Mouse (Mus musculus): ENCODE measurements around the gene Thap3. TPM values are rescaled to one million over a fixed set of nuclear protein-coding genes. Genes with fewer than 3 reads are reported as not detected.
A peak's percentile ranks its signal among the peaks of the same experiment; 100 is the strongest.

Thap3 gene
- polyA plus RNA-seq, 1 experiment from 2014 or later: 38.2 TPM

GRCm38 (mm10) chr4:152006812-152007211 is 18.0 kb upstream of the Thap3 start:
- ATAC-seq (ENCODE audit: insufficient number of reproducible peaks, insufficient read depth, low FRiP score, low read depth): no peak
- Histone ChIP-seq H3K4me3 (ENCODE audit: low read depth, low read length) (no peak overlapping the region), H3K4me2 (replicated peaks; ENCODE audit: low read depth, low read length) (no peak overlapping the region), H3K27me3 (ENCODE audit: control insufficient read depth, insufficient read depth, low read length) (no peaks in the 10 kb centered on the region), H3K4me1 (ENCODE audit: control insufficient read depth, insufficient read depth, low read length) (peaks cover 34% of the 10 kb centered on the region), H3K9me3 (ENCODE audit: control insufficient read depth, low read depth, low read length) (no peaks in the 10 kb centered on the region), H3K9ac (replicated peaks; ENCODE audit: low read depth, low read length) (no peak overlapping the region), H3K27ac (ENCODE audit: low read length) (peak overlapping the region; percentile 88; the same call in 1 of the 2 replicates), H3K36me3 (ENCODE audit: control insufficient read depth, insufficient read depth, low read length) (no peaks in the 10 kb centered on the region)
- WGBS: 41% methylated on average over 3 of the region's 3 CpGs

DNA sequence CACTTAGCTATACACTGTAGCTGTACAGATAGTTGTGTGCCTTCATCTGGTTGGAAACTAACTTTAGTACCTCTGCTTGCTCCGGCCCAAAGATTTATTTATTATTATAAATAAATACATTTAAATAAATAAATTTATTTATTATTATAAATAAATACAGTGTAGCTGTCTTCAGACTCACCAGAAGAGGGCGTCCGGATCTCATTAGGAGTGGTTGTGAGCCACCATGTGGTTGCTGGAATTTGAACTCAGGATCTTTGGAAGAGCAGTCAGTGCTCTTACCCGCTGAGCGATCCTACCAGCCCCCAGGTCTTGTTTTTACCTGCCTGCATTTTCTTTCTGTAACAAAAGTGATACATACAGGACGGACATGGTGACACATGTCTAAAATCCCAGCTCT is 17.3 kb upstream of the Thap3 start:
- Histone ChIP-seq H3K9ac (replicated peaks; ENCODE audit: low read depth, low read length) (no peak overlapping the region), H3K27ac (ENCODE audit: low read length) (no peak overlapping the region), H3K27me3 (ENCODE audit: control insufficient read depth, insufficient read depth, low read length) (no peaks in the 10 kb centered on the region), H3K4me3 (ENCODE audit: low read depth, low read length) (no peak overlapping the region), H3K9me3 (ENCODE audit: control insufficient read depth, low read depth, low read length) (no peaks in the 10 kb centered on the region), H3K36me3 (ENCODE audit: control insufficient read depth, insufficient read depth, low read length) (no peaks in the 10 kb centered on the region), H3K4me2 (replicated peaks; ENCODE audit: low read depth, low read length) (no peak overlapping the region), H3K4me1 (ENCODE audit: control insufficient read depth, insufficient read depth, low read length) (peaks cover 32% of the 10 kb centered on the region)
- 77% methylated on average over 6 of the region's 6 CpGs for WGBS
- no peak for ATAC-seq (ENCODE audit: insufficient number of reproducible peaks, insufficient read depth, low FRiP score, low read depth)

DNA sequence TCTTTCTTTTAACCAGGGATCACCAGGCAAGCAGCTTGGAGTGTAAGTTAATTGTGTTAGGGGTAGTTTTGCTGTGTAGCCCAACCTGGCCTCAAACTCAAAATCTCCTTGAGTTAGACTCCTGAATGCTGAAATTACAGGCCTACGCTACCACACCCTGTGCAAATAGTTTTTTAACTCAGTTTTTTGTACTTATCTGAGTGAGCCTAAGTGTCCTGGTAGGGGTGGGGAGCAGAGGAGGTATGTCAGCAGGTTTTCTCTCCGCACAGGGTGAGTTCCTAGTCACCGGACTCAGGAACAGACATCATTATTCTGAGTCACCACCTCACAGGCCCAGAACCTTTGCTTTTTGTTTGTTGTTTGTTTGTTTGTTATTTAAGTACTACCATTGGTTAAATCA is 13.3 kb upstream of the Thap3 start:
- H3K4me3 ChIP-seq (ENCODE audit: low read depth, low read length): no peak overlapping the region
- no peaks in the 10 kb centered on the region for H3K9me3 ChIP-seq (ENCODE audit: control insufficient read depth, low read depth, low read length)
- H3K4me1 ChIP-seq (ENCODE audit: control insufficient read depth, insufficient read depth, low read length): peaks cover 11% of the 10 kb centered on the region
- no peak overlapping the region for H3K27ac ChIP-seq (ENCODE audit: low read length)
- H3K4me2 ChIP-seq (replicated peaks; ENCODE audit: low read depth, low read length): no peak overlapping the region
- no peak for ATAC-seq (ENCODE audit: insufficient number of reproducible peaks, insufficient read depth, low FRiP score, low read depth)
- H3K27me3 ChIP-seq (ENCODE audit: control insufficient read depth, insufficient read depth, low read length): no peaks in the 10 kb centered on the region
- WGBS: 81% methylated on average over 3 of the region's 3 CpGs
- no peaks in the 10 kb centered on the region for H3K36me3 ChIP-seq (ENCODE audit: control insufficient read depth, insufficient read depth, low read length)
- no peak overlapping the region for H3K9ac ChIP-seq (replicated peaks; ENCODE audit: low read depth, low read length)

GRCm38 (mm10) chr4:152001335-152001734 is 12.5 kb upstream of the Thap3 start:
- Histone ChIP-seq H3K4me1 (ENCODE audit: control insufficient read depth, insufficient read depth, low read length) (peaks cover 4% of the 10 kb centered on the region; the same call in 1 of the 2 replicates), H3K4me3 (ENCODE audit: low read depth, low read length) (no peak overlapping the region), H3K9me3 (ENCODE audit: control insufficient read depth, low read depth, low read length) (no peaks in the 10 kb centered on the region), H3K27me3 (ENCODE audit: control insufficient read depth, insufficient read depth, low read length) (no peaks in the 10 kb centered on the region), H3K36me3 (ENCODE audit: control insufficient read depth, insufficient read depth, low read length) (no peaks in the 10 kb centered on the region), H3K9ac (replicated peaks; ENCODE audit: low read depth, low read length) (no peak overlapping the region), H3K4me2 (replicated peaks; ENCODE audit: low read depth, low read length) (no peak overlapping the region), H3K27ac (ENCODE audit: low read length) (no peak overlapping the region)
- WGBS: 64% methylated on average over 4 of the region's 4 CpGs
- ATAC-seq (ENCODE audit: insufficient number of reproducible peaks, insufficient read depth, low FRiP score, low read depth): no peak

- no peaks in the 10 kb centered on the region for H3K36me3 ChIP-seq (ENCODE audit: control insufficient read depth, insufficient read depth, low read length)
- 23% methylated on average over 4 of the region's 4 CpGs for WGBS
- no peaks in the 10 kb centered on the region for H3K9me3 ChIP-seq (ENCODE audit: control insufficient read depth, low read depth, low read length)
- no peak overlapping the region for H3K9ac ChIP-seq (replicated peaks; ENCODE audit: low read depth, low read length)
- H3K27ac ChIP-seq (ENCODE audit: low read length): no peak overlapping the region
- no peaks in the 10 kb centered on the region for H3K27me3 ChIP-seq (ENCODE audit: control insufficient read depth, insufficient read depth, low read length)
- no peak for ATAC-seq (ENCODE audit: insufficient number of reproducible peaks, insufficient read depth, low FRiP score, low read depth)
- no peak overlapping the region for H3K4me3 ChIP-seq (ENCODE audit: low read depth, low read length)
- peaks cover 4% of the 10 kb centered on the region; the same call in 1 of the 2 replicates for H3K4me1 ChIP-seq (ENCODE audit: control insufficient read depth, insufficient read depth, low read length)
- no peak overlapping the region for H3K4me2 ChIP-seq (replicated peaks; ENCODE audit: low read depth, low read length)
These were observed 12.1 kb upstream of the Thap3 start for GRCm38 (mm10) chr4:152000906-152001305.

DNA sequence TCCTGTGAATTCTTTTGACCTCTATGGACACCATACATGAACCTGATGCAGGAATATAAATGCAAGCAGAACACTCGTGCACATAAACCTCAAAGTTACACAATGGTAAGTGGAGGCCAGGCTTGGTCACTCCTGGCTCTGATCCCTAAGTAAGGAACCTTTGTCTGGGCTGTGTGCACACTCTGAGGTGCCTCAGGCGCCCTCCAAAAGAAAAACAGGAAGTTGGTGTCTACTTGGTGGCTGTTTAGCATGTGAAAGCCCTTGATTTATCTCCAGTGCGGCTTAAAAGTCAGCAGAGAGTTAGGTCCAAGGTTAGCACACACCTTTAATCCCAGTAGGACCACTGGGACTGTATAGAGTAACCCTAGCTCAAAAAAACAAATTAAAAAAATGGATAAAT is 10.7 kb upstream of the Thap3 start:
- Histone ChIP-seq H3K27me3 (ENCODE audit: control insufficient read depth, insufficient read depth, low read length) (no peaks in the 10 kb centered on the region), H3K4me3 (ENCODE audit: low read depth, low read length) (no peak overlapping the region), H3K4me1 (ENCODE audit: control insufficient read depth, insufficient read depth, low read length) (peaks cover 5% of the 10 kb centered on the region; the same call in 1 of the 2 replicates), H3K4me2 (replicated peaks; ENCODE audit: low read depth, low read length) (no peak overlapping the region), H3K36me3 (ENCODE audit: control insufficient read depth, insufficient read depth, low read length) (no peaks in the 10 kb centered on the region), H3K27ac (ENCODE audit: low read length) (no peak overlapping the region), H3K9me3 (ENCODE audit: control insufficient read depth, low read depth, low read length) (no peaks in the 10 kb centered on the region), H3K9ac (replicated peaks; ENCODE audit: low read depth, low read length) (no peak overlapping the region)
- ATAC-seq (ENCODE audit: insufficient number of reproducible peaks, insufficient read depth, low FRiP score, low read depth): no peak
- 60% methylated on average over 3 of the region's 3 CpGs for WGBS

DNA sequence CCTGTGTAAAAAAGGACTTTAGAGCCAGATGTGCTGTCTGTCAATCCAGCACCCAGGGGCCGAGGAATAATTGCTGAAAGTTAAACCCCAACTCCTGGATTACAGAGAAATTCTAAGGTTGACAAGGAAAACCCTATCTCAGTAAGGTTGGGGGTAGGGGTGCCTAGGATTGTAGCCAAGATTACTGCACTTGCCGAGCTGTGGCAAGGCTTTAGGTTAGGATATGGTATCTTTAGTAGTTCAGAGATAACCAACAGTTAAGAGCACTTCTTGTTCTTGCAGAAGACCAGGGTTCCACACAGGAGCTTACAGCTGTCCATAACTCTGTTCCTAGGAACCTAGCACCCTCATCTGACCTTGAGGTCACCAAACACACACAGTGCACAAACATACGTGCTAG is 8.9 kb upstream of the Thap3 start:
- H3K27me3 ChIP-seq (ENCODE audit: control insufficient read depth, insufficient read depth, low read length): no peaks in the 10 kb centered on the region
- 65% methylated on average over 3 of the region's 3 CpGs for WGBS
- H3K4me2 ChIP-seq (replicated peaks; ENCODE audit: low read depth, low read length): peak overlapping the region; percentile 62
- peak overlapping the region; percentile 97; the same call in 1 of the 2 replicates for H3K4me3 ChIP-seq (ENCODE audit: low read depth, low read length)
- H3K9me3 ChIP-seq (ENCODE audit: control insufficient read depth, low read depth, low read length): no peaks in the 10 kb centered on the region
- H3K27ac ChIP-seq (ENCODE audit: low read length): no peak overlapping the region
- no peak overlapping the region for H3K9ac ChIP-seq (replicated peaks; ENCODE audit: low read depth, low read length)
- H3K4me1 ChIP-seq (ENCODE audit: control insufficient read depth, insufficient read depth, low read length): peaks cover 16% of the 10 kb centered on the region; the same call in 1 of the 2 replicates
- H3K36me3 ChIP-seq (ENCODE audit: control insufficient read depth, insufficient read depth, low read length): no peaks in the 10 kb centered on the region
- ATAC-seq (ENCODE audit: insufficient number of reproducible peaks, insufficient read depth, low FRiP score, low read depth): no peak

DNA sequence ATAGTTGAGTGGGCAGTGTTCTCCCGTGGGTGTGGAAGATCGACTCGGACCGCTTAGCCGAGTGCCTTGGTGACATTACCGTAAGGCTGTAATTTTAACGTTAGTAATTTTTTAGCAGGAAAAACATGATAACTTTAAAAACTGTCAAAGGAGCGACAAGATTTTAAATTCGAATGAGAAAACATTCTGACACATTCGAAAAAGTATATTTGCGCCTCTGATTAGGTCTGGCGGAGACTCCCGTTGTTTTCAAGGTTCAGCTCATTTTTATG is 8.1 kb upstream of the Thap3 start:
- peak overlapping the region; percentile 97 for H3K4me3 ChIP-seq (ENCODE audit: low read depth, low read length)
- peak overlapping the region; percentile 62 for H3K4me2 ChIP-seq (replicated peaks; ENCODE audit: low read depth, low read length)
- WGBS: 4% methylated on average over 13 of the region's 13 CpGs
- peaks cover 16% of the 10 kb centered on the region; the same call in 1 of the 2 replicates for H3K4me1 ChIP-seq (ENCODE audit: control insufficient read depth, insufficient read depth, low read length)
- no peaks in the 10 kb centered on the region for H3K9me3 ChIP-seq (ENCODE audit: control insufficient read depth, low read depth, low read length)
- peak overlapping the region; percentile 86 for H3K27ac ChIP-seq (ENCODE audit: low read length)
- H3K9ac ChIP-seq (replicated peaks; ENCODE audit: low read depth, low read length): peak overlapping the region; percentile 65
- no peaks in the 10 kb centered on the region for H3K27me3 ChIP-seq (ENCODE audit: control insufficient read depth, insufficient read depth, low read length)
- no peak for ATAC-seq (ENCODE audit: insufficient number of reproducible peaks, insufficient read depth, low FRiP score, low read depth)
- peaks cover 8% of the 10 kb centered on the region for H3K36me3 ChIP-seq (ENCODE audit: control insufficient read depth, insufficient read depth, low read length)

DNA sequence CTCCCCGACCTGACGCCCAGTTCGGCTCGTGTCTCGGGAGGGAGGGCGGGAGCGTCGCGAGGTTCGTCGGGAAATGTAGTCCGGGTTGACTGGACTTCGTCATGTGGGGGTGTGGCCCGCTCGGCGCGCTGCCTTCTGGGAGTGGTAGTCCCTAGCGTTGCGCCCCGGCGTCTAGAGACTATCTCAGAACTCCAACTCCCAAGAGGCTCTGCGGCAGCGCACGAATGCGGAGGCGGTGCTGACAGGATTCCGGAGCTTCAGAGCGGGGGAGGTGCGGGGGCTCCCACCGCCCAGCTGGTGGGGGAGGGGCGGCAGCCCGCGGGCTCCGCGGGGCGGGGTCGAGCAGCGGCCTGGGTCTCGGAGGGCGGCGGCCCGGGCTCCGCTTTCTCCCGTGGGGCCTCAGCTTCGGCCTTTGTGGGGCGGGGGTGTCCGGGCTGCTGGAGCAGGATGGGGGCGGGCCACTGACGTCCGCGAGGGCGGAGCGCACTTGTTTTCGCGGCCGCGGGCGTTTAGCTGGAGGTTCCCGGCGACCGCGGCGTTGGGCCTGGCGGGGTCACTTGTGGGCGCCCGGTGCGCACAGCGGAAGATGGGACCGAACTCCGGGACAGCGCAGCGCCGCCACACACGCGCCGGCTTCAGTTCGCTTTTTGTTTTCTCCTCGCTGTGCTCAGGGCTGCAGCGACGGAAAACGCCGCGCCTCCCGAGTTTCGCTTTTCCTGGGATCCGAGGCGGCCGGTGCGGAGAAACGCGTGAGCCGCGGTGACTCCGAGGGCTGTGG is 7.6 kb upstream of the Thap3 start, which contains the start of gene Phf13:
Gene Phf13 (minus strand): TSS at position 86 of the 778 bp plus-strand sequence.
- Histone ChIP-seq H3K9me3 (ENCODE audit: control insufficient read depth, low read depth, low read length) (no peaks in the 10 kb centered on the region), H3K36me3 (ENCODE audit: control insufficient read depth, insufficient read depth, low read length) (peaks cover 13% of the 10 kb centered on the region), H3K4me1 (ENCODE audit: control insufficient read depth, insufficient read depth, low read length) (peaks cover 16% of the 10 kb centered on the region; the same call in 1 of the 2 replicates), H3K9ac (replicated peaks; ENCODE audit: low read depth, low read length) (peak within 1 kb of the TSS; percentile 98), H3K27me3 (ENCODE audit: control insufficient read depth, insufficient read depth, low read length) (no peaks in the 10 kb centered on the region), H3K4me2 (replicated peaks; ENCODE audit: low read depth, low read length) (peak within 1 kb of the TSS; percentile 76), H3K4me3 (ENCODE audit: low read depth, low read length) (peak within 1 kb of the TSS; percentile 97), H3K27ac (ENCODE audit: low read length) (peak within 1 kb of the TSS; percentile 86)
- ATAC-seq (ENCODE audit: insufficient number of reproducible peaks, insufficient read depth, low FRiP score, low read depth): peak; percentile 96
- under 1% methylated on average over 92 of the region's 94 CpGs for WGBS

Measured in stomach, embryonic 14.5 days (tissue).